Mouse (Mus musculus): Measurements from ENCODE around the gene Fbxw21.

Gene Fbxw21

GRCm38 (mm10) chr9:109111591-109111990 is 50.2 kb downstream of the Fbxw21 start:
- DNase-seq (ENCODE audit: low spot score), result no peak

GRCm38 (mm10) chr9:109111101-109111500 is 50.7 kb downstream of the Fbxw21 start:
- DNase-seq (ENCODE audit: low spot score), result no peak

- DNase-seq (ENCODE audit: low spot score), result no peak
These were observed 51.6 kb downstream of the Fbxw21 start for GRCm38 (mm10) chr9:109110240-109110639.

- DNase-seq (ENCODE audit: low spot score), result peak; percentile 58
These were observed 54.5 kb downstream of the Fbxw21 start for GRCm38 (mm10) chr9:109107341-109107740.

- no peak for DNase-seq (ENCODE audit: low spot score)
These were observed 56.2 kb downstream of the Fbxw21 start for GRCm38 (mm10) chr9:109105648-109106047.

GRCm38 (mm10) chr9:109105011-109105410 is 56.8 kb downstream of the Fbxw21 start:
- DNase-seq (ENCODE audit: low spot score), result peak; percentile 47

- no peak for DNase-seq (ENCODE audit: low spot score)
These were observed 57.8 kb downstream of the Fbxw21 start for GRCm38 (mm10) chr9:109104083-109104482.

- DNase-seq (ENCODE audit: low spot score), result no peak
These were observed 58.6 kb downstream of the Fbxw21 start for GRCm38 (mm10) chr9:109103250-109103649.

- no peak for DNase-seq (ENCODE audit: low spot score)
These were observed 59.3 kb downstream of the Fbxw21 start for GRCm38 (mm10) chr9:109102541-109102940.

- DNase-seq (ENCODE audit: low spot score), result no peak
These were observed 59.9 kb downstream of the Fbxw21 start for GRCm38 (mm10) chr9:109101933-109102445.

- DNase-seq (ENCODE audit: low spot score), result no peak
These were observed 61.4 kb downstream of the Fbxw21 start for GRCm38 (mm10) chr9:109100307-109100928.

- no peak for DNase-seq (ENCODE audit: low spot score)
These were observed 62.9 kb downstream of the Fbxw21 start for GRCm38 (mm10) chr9:109098969-109099368.

- no peak for DNase-seq (ENCODE audit: low spot score)
These were observed 63.5 kb downstream of the Fbxw21 start for GRCm38 (mm10) chr9:109098366-109098765.

- DNase-seq (ENCODE audit: low spot score), result no peak
These were observed 64.0 kb downstream of the Fbxw21 start for GRCm38 (mm10) chr9:109097831-109098230.

GRCm38 (mm10) chr9:109097291-109097690 is 64.5 kb downstream of the Fbxw21 start:
- DNase-seq (ENCODE audit: low spot score), result no peak

- no peak for DNase-seq (ENCODE audit: low spot score)
These were observed 65.0 kb downstream of the Fbxw21 start for GRCm38 (mm10) chr9:109096856-109097255.

- DNase-seq (ENCODE audit: low spot score), result no peak
These were observed 65.6 kb downstream of the Fbxw21 start for GRCm38 (mm10) chr9:109096251-109096661.

GRCm38 (mm10) chr9:109095137-109095982 is 66.5 kb downstream of the Fbxw21 start, which contains the start of gene Plxnb1:
Gene Plxnb1 (plus strand): TSS chr9:109095389.
- peak; percentile 81 for DNase-seq (ENCODE audit: low spot score)

- no peak for DNase-seq (ENCODE audit: low spot score)
These were observed 67.2 kb downstream of the Fbxw21 start for GRCm38 (mm10) chr9:109094553-109095136.

GRCm38 (mm10) chr9:109093786-109094552 is 67.9 kb downstream of the Fbxw21 start:
- DNase-seq (ENCODE audit: low spot score), result no peak

- DNase-seq (ENCODE audit: low spot score), result no peak
These were observed 69.0 kb downstream of the Fbxw21 start for GRCm38 (mm10) chr9:109092799-109093198.

GRCm38 (mm10) chr9:109091802-109092201 is 70.0 kb downstream of the Fbxw21 start:
- DNase-seq (ENCODE audit: low spot score), result no peak
